Mouse (Mus musculus): ENCODE results near the gene Gm49353. TPM values are rescaled to one million over a fixed set of nuclear protein-coding genes. Genes with fewer than 3 reads are reported as not detected.

The Gm49353 gene
- 10 to 100 TPM; 26.7 to 27.8 TPM for total RNA-seq (2021)
- long read RNA-seq, experiment 1: 0 reads
- long read RNA-seq, experiment 2, partial matches to known transcripts: 0 of 3 reads
- long read RNA-seq, experiment 2, other reads (novel, unspliced or antisense): 3 of 3 reads

DNA sequence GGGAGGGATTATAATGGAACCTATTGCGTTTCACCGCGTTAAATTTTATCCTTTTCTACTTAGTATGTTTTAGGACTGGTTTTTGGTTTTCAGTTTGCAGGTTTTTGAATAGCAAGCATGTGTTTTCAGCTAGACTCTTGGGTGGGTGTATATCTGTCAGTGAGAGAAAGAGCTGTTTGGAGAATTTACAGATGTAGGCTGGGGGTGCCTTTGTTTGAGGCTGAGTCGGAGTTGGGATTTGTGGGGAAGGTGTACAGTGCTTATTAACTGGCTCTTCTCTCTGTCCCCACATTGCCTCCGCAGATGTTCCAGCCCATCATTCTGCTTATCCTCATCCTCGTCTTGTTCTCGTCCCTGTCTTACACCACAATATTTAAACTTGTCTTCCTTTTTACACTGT, at the start of gene Gm49353:
Gene Gm49353, plus strand, starts transcription at position 313 of the 400 bp plus-strand sequence.
- TF ChIP-seq CTCF (IDR thresholded peaks at IDR 0.05): no peak
- Histone ChIP-seq H3K27ac (peak within 1 kb of the TSS; percentile 6; the same call in 1 of the 2 replicates), H3K4me3 (no peak within 1 kb of the TSS)
- no peak for DNase-seq (ENCODE audit: extremely low spot score in 1 of 2, low spot score in 2 of 2)
- intact Hi-C loops (cut with DNase I): no loop called here

- H3K27ac ChIP-seq: no peak overlapping the region
- intact Hi-C loops (cut with DNase I): no loop called here
- no peak for TF ChIP-seq CTCF (IDR thresholded peaks at IDR 0.05)
- no peak for DNase-seq (ENCODE audit: extremely low spot score in 1 of 2, low spot score in 2 of 2)
- H3K4me3 ChIP-seq: no peak overlapping the region
These were observed 43.5 kb upstream of the Gm49353 start for GRCm38 (mm10) chr10:29155304-29155703.

DNA sequence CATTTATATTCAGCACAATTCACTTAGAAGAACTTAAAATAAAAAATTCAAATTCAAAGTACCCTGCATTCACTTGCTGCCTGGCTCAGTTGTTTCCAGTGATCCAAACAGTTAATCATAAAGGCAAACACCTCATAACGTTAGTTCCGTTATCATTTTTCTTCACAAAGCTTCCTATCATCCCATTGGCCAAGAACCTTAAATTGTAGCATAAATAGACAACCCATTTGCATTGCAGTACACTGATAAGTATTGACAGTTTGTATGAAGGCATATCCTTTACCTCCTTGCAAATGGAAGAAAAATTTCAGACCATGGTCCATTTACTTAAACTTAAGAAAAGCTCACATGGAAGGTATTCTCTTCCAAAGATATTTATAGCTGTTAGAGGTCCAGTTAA, 37.1 kb upstream of the Gm49353 start:
- H3K4me3 ChIP-seq: no peak overlapping the region
- DNase-seq (ENCODE audit: extremely low spot score in 1 of 2, low spot score in 2 of 2): no peak
- no peak overlapping the region for H3K27ac ChIP-seq
- intact Hi-C loops (cut with DNase I): no loop called here
- TF ChIP-seq CTCF (IDR thresholded peaks at IDR 0.05): no peak

DNA sequence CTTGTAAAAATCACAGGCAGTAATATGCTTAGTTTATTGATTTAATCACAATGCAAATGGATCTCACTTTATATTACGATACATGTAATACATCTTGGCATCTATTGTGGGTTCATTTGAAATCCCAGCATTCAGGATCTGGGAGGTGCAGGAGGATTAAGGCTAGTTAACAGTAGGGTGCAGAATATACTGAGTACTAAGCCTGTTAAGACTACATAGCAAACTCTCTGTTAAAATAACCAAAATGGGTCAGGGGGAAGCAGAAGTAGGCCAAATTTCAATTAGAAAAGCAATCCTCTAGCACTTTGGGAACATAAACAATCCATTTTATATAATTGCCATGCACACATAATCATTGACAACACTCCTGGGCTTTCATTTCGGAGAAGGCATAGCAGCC, 25.0 kb upstream of the Gm49353 start:
- no peak for TF ChIP-seq CTCF (IDR thresholded peaks at IDR 0.05)
- intact Hi-C loops (cut with DNase I): no loop called here
- H3K27ac ChIP-seq: no peak overlapping the region
- no peak overlapping the region for H3K4me3 ChIP-seq
- no peak for DNase-seq (ENCODE audit: extremely low spot score in 1 of 2, low spot score in 2 of 2)

GRCm38 (mm10) chr10:29175656-29176055, 23.1 kb upstream of the Gm49353 start:
- TF ChIP-seq CTCF (IDR thresholded peaks at IDR 0.05): no peak
- Histone ChIP-seq H3K4me3 (no peak overlapping the region), H3K27ac (no peak overlapping the region)
- intact Hi-C loops (cut with DNase I): no loop called here
- DNase-seq (ENCODE audit: extremely low spot score in 1 of 2, low spot score in 2 of 2): no peak

GRCm38 (mm10) chr10:29176881-29177280, 21.9 kb upstream of the Gm49353 start:
- no peak for TF ChIP-seq CTCF (IDR thresholded peaks at IDR 0.05)
- peak in 1 of 2 experiments; percentile 25 for DNase-seq (ENCODE audit: extremely low spot score in 1 of 2, low spot score in 2 of 2)
- Histone ChIP-seq H3K4me3 (no peak overlapping the region), H3K27ac (peak overlapping the region; percentile 40; the same call in 1 of the 2 replicates)
- intact Hi-C loops (cut with DNase I): no loop called here

GRCm38 (mm10) chr10:29178003-29178402, 20.8 kb upstream of the Gm49353 start:
- peak overlapping the region; percentile 57 for H3K27ac ChIP-seq
- H3K4me3 ChIP-seq: no peak overlapping the region
- DNase-seq (ENCODE audit: extremely low spot score in 1 of 2, low spot score in 2 of 2): peak; percentile 60 to 65
- no peak for TF ChIP-seq CTCF (IDR thresholded peaks at IDR 0.05)
- intact Hi-C loops (cut with DNase I): loop anchor here (1.0 to 2.0 kb wide), 2 partner anchors 15 to 31 kb away; no protein-coding TSS in a partner anchor

- no peak for TF ChIP-seq CTCF (IDR thresholded peaks at IDR 0.05)
- H3K27ac ChIP-seq: no peak overlapping the region
- DNase-seq (ENCODE audit: extremely low spot score in 1 of 2, low spot score in 2 of 2): no peak
- intact Hi-C loops (cut with DNase I): no loop called here
- H3K4me3 ChIP-seq: no peak overlapping the region
These were observed 18.5 kb upstream of the Gm49353 start for GRCm38 (mm10) chr10:29180210-29180609.

DNA sequence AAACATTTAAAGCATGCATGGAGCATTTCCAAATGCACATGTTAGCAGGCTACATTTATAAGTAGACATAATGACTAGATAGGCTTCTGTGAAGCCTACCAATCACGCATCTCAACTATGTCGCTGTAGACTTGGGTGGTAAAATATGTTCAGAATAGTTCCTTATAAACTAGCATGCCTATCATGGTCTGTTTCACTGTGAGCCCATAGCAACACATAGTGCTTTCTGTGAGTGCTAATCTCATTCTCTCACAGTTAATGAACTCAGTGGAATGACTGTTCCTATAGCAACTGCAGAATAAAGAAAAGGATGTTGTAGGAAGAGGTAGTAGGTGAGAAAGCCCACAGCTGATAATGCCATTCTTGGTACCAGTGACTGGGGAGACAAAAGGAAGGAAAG, 17.7 kb upstream of the Gm49353 start:
- no peak overlapping the region for H3K27ac ChIP-seq
- intact Hi-C loops (cut with DNase I): no loop called here
- TF ChIP-seq CTCF (IDR thresholded peaks at IDR 0.05): no peak
- no peak for DNase-seq (ENCODE audit: extremely low spot score in 1 of 2, low spot score in 2 of 2)
- no peak overlapping the region for H3K4me3 ChIP-seq

DNA sequence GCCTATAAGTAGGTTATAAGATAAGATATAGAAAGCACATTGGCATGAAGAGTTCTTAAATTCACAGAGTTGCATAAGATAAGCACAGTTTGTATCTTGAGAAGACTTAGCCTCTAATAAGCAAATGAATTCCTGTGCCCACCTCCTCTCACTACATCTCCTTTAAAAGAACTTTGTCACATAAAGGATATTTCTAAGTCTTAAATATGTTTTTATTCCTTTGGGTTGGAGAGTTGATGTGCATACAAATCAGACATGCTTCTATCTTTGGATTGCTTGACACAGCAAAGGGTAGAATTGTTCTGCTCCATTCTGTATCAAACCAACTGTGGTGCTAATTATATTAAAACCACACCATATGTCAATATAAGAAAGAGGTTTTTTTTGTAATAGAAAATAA, 5.0 kb upstream of the Gm49353 start:
- no peak for TF ChIP-seq CTCF (IDR thresholded peaks at IDR 0.05)
- intact Hi-C loops (cut with DNase I): loop anchor here (2.0 kb wide), 1 partner anchor 15 kb away; no protein-coding TSS in a partner anchor
- Histone ChIP-seq H3K27ac (no peak overlapping the region; the same call in 1 of the 2 replicates), H3K4me3 (no peak overlapping the region)
- DNase-seq (ENCODE audit: extremely low spot score in 1 of 2, low spot score in 2 of 2): no peak

- TF ChIP-seq CTCF (IDR thresholded peaks at IDR 0.05): no peak
- no peak for DNase-seq (ENCODE audit: extremely low spot score in 1 of 2, low spot score in 2 of 2)
- intact Hi-C loops (cut with DNase I): no loop called here
These were observed 1.9 kb upstream of the Gm49353 start for GRCm38 (mm10) chr10:29196811-29197210.

DNA sequence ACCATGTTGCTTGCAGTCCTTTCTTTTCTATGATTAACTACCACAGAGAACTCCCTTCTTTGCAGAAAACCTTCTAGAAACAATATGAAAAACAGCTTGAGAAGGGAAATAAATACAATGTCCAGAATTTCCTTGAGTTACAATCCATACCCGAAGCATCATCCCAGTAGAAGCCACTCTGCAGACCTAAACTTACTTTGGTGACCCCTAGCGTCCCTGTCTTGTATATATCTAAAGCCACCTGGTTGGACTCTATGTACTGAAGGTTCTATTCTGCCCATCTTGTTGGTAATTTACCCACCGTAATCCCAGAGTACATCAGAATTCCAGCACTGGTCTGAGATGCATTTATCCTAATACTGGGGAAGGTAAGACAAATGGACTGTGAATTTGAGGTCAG, 1.1 kb downstream of the Gm49353 start:
- no peak for DNase-seq (ENCODE audit: extremely low spot score in 1 of 2, low spot score in 2 of 2)
- intact Hi-C loops (cut with DNase I): no loop called here
- Histone ChIP-seq H3K27ac (no peak overlapping the region), H3K4me3 (no peak overlapping the region)
- no peak; the same call in 1 of the 2 replicates for TF ChIP-seq CTCF (IDR thresholded peaks at IDR 0.05)

More at GRCm38 (mm10) chr10:29196811-29197210, 1.9 kb upstream of the Gm49353 start:
- Histone ChIP-seq H3K27ac (no peak overlapping the region), H3K4me3 (no peak overlapping the region)

GRCm38 (mm10) chr10:29200609-29201008, 1.9 kb downstream of the Gm49353 start:
- Histone ChIP-seq H3K4me3 (no peak overlapping the region), H3K27ac (no peak overlapping the region)
- no peak for DNase-seq (ENCODE audit: extremely low spot score in 1 of 2, low spot score in 2 of 2)
- intact Hi-C loops (cut with DNase I): no loop called here
- no peak for TF ChIP-seq CTCF (IDR thresholded peaks at IDR 0.05)

Data from left cerebral cortex, adult 2 months (tissue).